Mouse (Mus musculus) MEL-GATA-1-ER (cell line): ENCODE measurements around the gene Mcam.

Source experiments
- DNase-seq: peaks from one replicate; pipeline ENCODE4 v3.0.0-alpha.2; 2012; ENCODE audit warnings: low read depth; ENCODE audit errors: extremely low read depth

Mcam gene

GRCm38 (mm10) chr9:44134101-44134850, at the start of gene Mcam:
Mcam (plus strand) TSS chr9:44134469.
- DNase-seq: no peak

- no peak for DNase-seq
These were observed 49.5 kb upstream of the Mcam start for GRCm38 (mm10) chr9:44084659-44085229.

GRCm38 (mm10) chr9:44085276-44085675, 49.0 kb upstream of the Mcam start:
- no peak for DNase-seq

GRCm38 (mm10) chr9:44085741-44086665, 48.3 kb upstream of the Mcam start:
- no peak for DNase-seq

GRCm38 (mm10) chr9:44086960-44087359, 47.3 kb upstream of the Mcam start:
- DNase-seq: no peak

- DNase-seq: no peak
These were observed 46.4 kb upstream of the Mcam start for GRCm38 (mm10) chr9:44087761-44088455.

- peak; percentile 67 for DNase-seq
These were observed 45.2 kb upstream of the Mcam start for GRCm38 (mm10) chr9:44088877-44089608.

GRCm38 (mm10) chr9:44093612-44094503, 40.4 kb upstream of the Mcam start:
- DNase-seq: no peak

GRCm38 (mm10) chr9:44094737-44095136, 39.5 kb upstream of the Mcam start:
- peak; percentile 51 for DNase-seq

- no peak for DNase-seq
These were observed 38.5 kb upstream of the Mcam start for GRCm38 (mm10) chr9:44095781-44096180.

GRCm38 (mm10) chr9:44096536-44096935, 37.7 kb upstream of the Mcam start:
- DNase-seq: no peak

- DNase-seq: no peak
These were observed 32.8 kb upstream of the Mcam start, which contains the start of gene Mfrp for GRCm38 (mm10) chr9:44101490-44101889. Mfrp (plus strand) TSS chr9:44101729.

- DNase-seq: no peak
These were observed 29.4 kb upstream of the Mcam start for GRCm38 (mm10) chr9:44104881-44105280.

GRCm38 (mm10) chr9:44105781-44106180, 28.5 kb upstream of the Mcam start:
- no peak for DNase-seq

GRCm38 (mm10) chr9:44106182-44106581, 28.1 kb upstream of the Mcam start:
- no peak for DNase-seq

- DNase-seq: no peak
These were observed 27.7 kb upstream of the Mcam start for GRCm38 (mm10) chr9:44106596-44106995.

- no peak for DNase-seq
These were observed 27.2 kb upstream of the Mcam start, which contains the start of gene C1qtnf5 for GRCm38 (mm10) chr9:44107110-44107509. C1qtnf5 (plus strand) TSS chr9:44107245.

- no peak for DNase-seq
These were observed 26.6 kb upstream of the Mcam start for GRCm38 (mm10) chr9:44107557-44108179.
